Mouse (Mus musculus): ENCODE results near the gene N4bp2.

DNA sequence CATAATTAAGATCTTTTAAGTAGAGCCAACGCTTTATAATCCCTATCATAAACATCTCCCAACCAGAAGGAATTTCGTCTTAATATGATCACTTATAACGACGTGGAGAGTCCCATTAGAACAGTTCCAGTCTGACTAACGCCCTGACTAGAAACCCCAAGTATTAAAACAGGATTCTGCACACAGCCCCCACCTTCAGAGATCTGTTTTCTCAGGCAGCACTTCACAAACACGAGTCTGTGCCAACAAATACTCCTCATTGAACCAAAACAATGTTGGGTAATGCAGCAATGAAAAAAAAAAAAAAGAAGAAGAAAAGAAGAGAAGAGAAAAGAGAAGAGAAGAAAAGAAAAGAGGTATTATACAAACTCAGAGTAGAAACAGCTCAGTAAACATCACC lies 96.1 kb downstream of the N4bp2 start:
- no peak for TF ChIP-seq ZC3H11A (IDR thresholded peaks at IDR 0.05; ENCODE audit: borderline replicate concordance, low read depth, low read length)
- no peak for TF ChIP-seq HCFC1 (IDR thresholded peaks at IDR 0.05; ENCODE audit: borderline replicate concordance, insufficient read depth, low read length)
- no peak for TF ChIP-seq CHD2 (IDR thresholded peaks at IDR 0.05; ENCODE audit: low read depth, low read length)
- no peak for TF ChIP-seq MAFK (IDR thresholded peaks at IDR 0.05; ENCODE audit: insufficient read depth, low read depth, low read length)
- TF ChIP-seq ZNF384 (IDR thresholded peaks at IDR 0.05; ENCODE audit: low read depth, low read length) = no peak
